In the genomic region with DNA sequence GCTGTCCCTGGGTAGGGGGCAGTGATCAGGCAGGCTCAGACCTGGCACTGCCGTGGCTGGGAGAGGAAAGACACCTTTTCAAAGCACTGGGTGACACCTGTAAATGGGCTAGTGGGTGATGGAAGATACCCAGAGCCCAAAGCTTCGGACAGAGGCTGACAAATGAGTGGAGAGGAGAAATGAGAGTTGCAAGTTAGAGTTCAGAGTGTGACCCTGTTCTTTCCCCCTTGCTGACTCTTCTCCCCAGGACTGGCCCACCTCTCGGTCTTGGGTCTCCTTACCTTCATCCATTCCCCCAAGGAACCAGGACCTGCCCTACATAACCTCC, we compare ENCODE assay signal across 8 mouse cellular contexts. TPM values are rescaled to one million over a fixed set of nuclear protein-coding genes. Genes with fewer than 3 reads are reported as not detected.
A peak's percentile ranks its signal among the peaks of the same experiment; 100 is the strongest.
DNase-seq lines count a peak whose midpoint lies in the region; ATAC-seq and TF ChIP-seq lines count a peak whose summit lies in the region.

No protein-coding gene starts in this region.

- ATAC-seq in liver, embryonic 12.5 days: no peak
- no peak for ATAC-seq in erythroid progenitor cell, adult 5-6 weeks (replicated peaks; ENCODE audit: low FRiP score, poor library complexity, severe bottlenecking)

- peak overlapping the region; percentile 69 for H3K4me3 ChIP-seq in heart, adult 2 months
- peak overlapping the region; percentile 76 for H3K4me3 ChIP-seq in testis, adult 2 months (ENCODE audit: control insufficient read depth, low read depth, low read length)
- peak overlapping the region; percentile 73 for H3K4me3 ChIP-seq in liver, embryonic 12.5 days

- peak overlapping the region; percentile 97 for H3K4me2 ChIP-seq in liver, embryonic 12.5 days

- no peaks in the 10 kb centered on the region for H3K9me3 ChIP-seq in liver, embryonic 12.5 days (replicated peaks)

- intact Hi-C loops in heart, adult 2 months (cut with DNase I): loop anchor here (2.0 kb wide), 1 partner anchor 33 kb away; the partner anchor contains the start of gene Zbtb9
- intact Hi-C loops in heart, postnatal 25 days (cut with DNase I): no loop called here

- H3K27me3 ChIP-seq in heart, adult 2 months (ENCODE audit: control insufficient read depth, insufficient read depth, low read length): no peaks in the 10 kb centered on the region
- H3K27me3 ChIP-seq in testis, adult 2 months (ENCODE audit: control insufficient read depth, insufficient read depth, low read length): no peaks in the 10 kb centered on the region
- no peaks in the 10 kb centered on the region; the same call in 1 of the 2 replicates for H3K27me3 ChIP-seq in liver, embryonic 12.5 days (replicated peaks)

- no peak for TF ChIP-seq CTCF in heart, adult 2 months (IDR thresholded peaks at IDR 0.05)
- TF ChIP-seq CTCF in testis, adult 2 months (IDR thresholded peaks at IDR 0.05; ENCODE audit: control insufficient read depth, insufficient read depth, insufficient replicate concordance, low read depth, low read length): no peak

- no peaks in the 10 kb centered on the region for H3K36me3 ChIP-seq in heart, adult 2 months (ENCODE audit: control insufficient read depth, insufficient read depth, low read length)
- no peaks in the 10 kb centered on the region; the same call in 1 of the 2 replicates for H3K36me3 ChIP-seq in testis, adult 2 months (ENCODE audit: control insufficient read depth, insufficient read depth, low read length)
- peaks cover 30% of the 10 kb centered on the region for H3K36me3 ChIP-seq in liver, embryonic 12.5 days

- TF ChIP-seq EP300 in heart, adult 2 months (IDR thresholded peaks at IDR 0.05; ENCODE audit: insufficient read depth, low read depth, low read length): no peak

- H3K4me1 ChIP-seq in heart, adult 2 months (ENCODE audit: control insufficient read depth, insufficient read depth, low read length): peaks cover 5% of the 10 kb centered on the region
- peaks cover 40% of the 10 kb centered on the region for H3K4me1 ChIP-seq in testis, adult 2 months (ENCODE audit: control insufficient read depth, insufficient read depth, low read length)
- H3K4me1 ChIP-seq in liver, embryonic 12.5 days: peaks cover 47% of the 10 kb centered on the region

- DNase-seq in heart, adult 2 months: no peak
- no peak for DNase-seq in heart, postnatal 25 days (ENCODE audit: low spot score)
- DNase-seq in testis, postnatal 14 days (ENCODE audit: low spot score): no peak
- DNase-seq in frontal cortex, postnatal 14 days (ENCODE audit: low spot score in 2 of 2): no peak
- DNase-seq in cerebellum, adult 9-10 months: no peak

- peak overlapping the region; percentile 93 for H3K9ac ChIP-seq in heart, adult 2 months (ENCODE audit: low read depth, low read length)
- H3K9ac ChIP-seq in liver, embryonic 12.5 days: peak overlapping the region; percentile 90

- H3K27ac ChIP-seq in heart, adult 2 months: peak overlapping the region; percentile 94
- peak overlapping the region; percentile 69 for H3K27ac ChIP-seq in testis, adult 2 months (ENCODE audit: control insufficient read depth, insufficient read depth, low read depth, low read length)
- H3K27ac ChIP-seq in liver, embryonic 12.5 days: peak overlapping the region; percentile 96

- no peaks in the 10 kb centered on the region for H3K79me2 ChIP-seq in heart, adult 2 months (replicated peaks; ENCODE audit: control insufficient read depth, insufficient read depth, low read length)

- no peak for TF ChIP-seq POLR2A in heart, adult 2 months (IDR thresholded peaks at IDR 0.05; ENCODE audit: insufficient read depth, low read depth, low read length)
- no peak; the same call in 1 of the 2 replicates for TF ChIP-seq POLR2A in testis, adult 2 months (IDR thresholded peaks at IDR 0.05; ENCODE audit: control insufficient read depth, low read depth, low read length)

- 3% methylated on average over 3 of the region's 3 CpGs for WGBS in heart, adult 2 months
- 11% methylated on average over 3 of the region's 3 CpGs for WGBS in liver, embryonic 12.5 days (ENCODE audit: insufficient replicate concordance)

RNA-seq across cellular contexts. Expression of gene Cuta, which starts 0.6 kb away (rescaled TPM):
- total RNA-seq in heart, adult 2 months (2021): 10 to 100 TPM; 78.6 to 94.2 TPM
- polyA plus RNA-seq in heart, adult 2 months (2012; rRNA removed): 85.1 and 96.6 TPM in 2 replicates
- total RNA-seq in heart, postnatal 25 days (2021): 10 to 100 TPM; 91.4 to 92.5 TPM
- 24.0 and 30.9 TPM in 2 replicates for polyA plus RNA-seq in testis, adult 2 months (2012; rRNA removed)
- 119 and 129 TPM in 2 replicates for polyA plus RNA-seq in liver, embryonic 12.5 days (2016; fragmentation: Nextera tagmentation; extraction: Ambion mirVana)
- 54.9 and 88.3 TPM in 2 replicates for total RNA-seq in erythroid progenitor cell, adult 5-6 weeks (2015; ENCODE audit: low replicate concordance)
- total RNA-seq in erythroid progenitor cell, adult 5-6 weeks (2017; ENCODE audit: low replicate concordance): 8.2 and 9.3 TPM in 2 replicates

RNA-seq across cellular contexts. Expression of gene Syngap1, which starts 1.1 kb away (rescaled TPM):
- 1 to 10 TPM; 4.1 to 4.2 TPM for total RNA-seq in heart, adult 2 months (2021)
- polyA plus RNA-seq in heart, adult 2 months (2012; rRNA removed): 6.7 and 9.0 TPM in 2 replicates
- 1 to 10 TPM; 5.3 to 5.5 TPM for total RNA-seq in heart, postnatal 25 days (2021)
- polyA plus RNA-seq in testis, adult 2 months (2012; rRNA removed): 109 and 113 TPM in 2 replicates
- polyA plus RNA-seq in liver, embryonic 12.5 days (2016; fragmentation: Nextera tagmentation; extraction: Ambion mirVana): 0.29 and 0.36 TPM in 2 replicates
- 3.8 and 4.3 TPM in 2 replicates for total RNA-seq in erythroid progenitor cell, adult 5-6 weeks (2015; ENCODE audit: low replicate concordance)
- 11.7 and 14.4 TPM in 2 replicates for total RNA-seq in erythroid progenitor cell, adult 5-6 weeks (2017; ENCODE audit: low replicate concordance)

RNA-seq across cellular contexts. Expression of gene Phf1, which starts 7.1 kb away (rescaled TPM):
- total RNA-seq in heart, adult 2 months (2021): 10 to 100 TPM; 17.8 to 18.1 TPM
- polyA plus RNA-seq in heart, adult 2 months (2012; rRNA removed): 35.3 and 36.8 TPM in 2 replicates
- 10 to 100 TPM; 10.8 to 12.3 TPM for total RNA-seq in heart, postnatal 25 days (2021)
- polyA plus RNA-seq in testis, adult 2 months (2012; rRNA removed): 132 and 136 TPM in 2 replicates
- polyA plus RNA-seq in liver, embryonic 12.5 days (2016; fragmentation: Nextera tagmentation; extraction: Ambion mirVana): 2.7 TPM in 2 replicates
- 23.1 and 29.6 TPM in 2 replicates for total RNA-seq in erythroid progenitor cell, adult 5-6 weeks (2015; ENCODE audit: low replicate concordance)
- 19.4 and 34.5 TPM in 2 replicates for total RNA-seq in erythroid progenitor cell, adult 5-6 weeks (2017; ENCODE audit: low replicate concordance)

RNA-seq across cellular contexts. Expression of gene Kifc5b, which starts 23.0 kb away (rescaled TPM):
- under 1 TPM; 0.26 to 0.36 TPM for total RNA-seq in heart, adult 2 months (2021)
- 0.62 and 0.79 TPM in 2 replicates for polyA plus RNA-seq in heart, adult 2 months (2012; rRNA removed)
- total RNA-seq in heart, postnatal 25 days (2021): under 1 TPM; 0.44 to 0.48 TPM
- polyA plus RNA-seq in testis, adult 2 months (2012; rRNA removed): 6.5 TPM in 2 replicates
- 6.6 and 8.1 TPM in 2 replicates for polyA plus RNA-seq in liver, embryonic 12.5 days (2016; fragmentation: Nextera tagmentation; extraction: Ambion mirVana)
- 34.8 and 41.4 TPM in 2 replicates for total RNA-seq in erythroid progenitor cell, adult 5-6 weeks (2015; ENCODE audit: low replicate concordance)
- 197 and 257 TPM in 2 replicates for total RNA-seq in erythroid progenitor cell, adult 5-6 weeks (2017; ENCODE audit: low replicate concordance)

RNA-seq across cellular contexts. Expression of gene Zbtb9, which starts 33.0 kb away (rescaled TPM):
- 1 to 10 TPM; 1.5 to 3.5 TPM for total RNA-seq in heart, adult 2 months (2021)
- 2.4 and 2.8 TPM in 2 replicates for polyA plus RNA-seq in heart, adult 2 months (2012; rRNA removed)
- total RNA-seq in heart, postnatal 25 days (2021): 1 to 10 TPM; 2.9 to 3.8 TPM
- 9.8 and 11.9 TPM in 2 replicates for polyA plus RNA-seq in testis, adult 2 months (2012; rRNA removed)
- 8.9 and 9.2 TPM in 2 replicates for polyA plus RNA-seq in liver, embryonic 12.5 days (2016; fragmentation: Nextera tagmentation; extraction: Ambion mirVana)
- total RNA-seq in erythroid progenitor cell, adult 5-6 weeks (2015; ENCODE audit: low replicate concordance): 1.4 TPM in 1 of 2 replicates, not detected in the other
- 7.1 and 8.1 TPM in 2 replicates for total RNA-seq in erythroid progenitor cell, adult 5-6 weeks (2017; ENCODE audit: low replicate concordance)
